Mouse (Mus musculus) lung, postnatal 25 days (tissue): Measurements from ENCODE around the gene Avpr2.

Experiments used
- DNase-seq: peaks from one replicate; pipeline ENCODE4 v3.0.0; 2022; ENCODE audit warnings: low spot score

Avpr2 gene

GRCm38 (mm10) chrX:73891551-73892152 is at the start of gene Avpr2:
Gene Avpr2 (plus strand): TSS chrX:73892102.
- no peak for DNase-seq

DNA sequence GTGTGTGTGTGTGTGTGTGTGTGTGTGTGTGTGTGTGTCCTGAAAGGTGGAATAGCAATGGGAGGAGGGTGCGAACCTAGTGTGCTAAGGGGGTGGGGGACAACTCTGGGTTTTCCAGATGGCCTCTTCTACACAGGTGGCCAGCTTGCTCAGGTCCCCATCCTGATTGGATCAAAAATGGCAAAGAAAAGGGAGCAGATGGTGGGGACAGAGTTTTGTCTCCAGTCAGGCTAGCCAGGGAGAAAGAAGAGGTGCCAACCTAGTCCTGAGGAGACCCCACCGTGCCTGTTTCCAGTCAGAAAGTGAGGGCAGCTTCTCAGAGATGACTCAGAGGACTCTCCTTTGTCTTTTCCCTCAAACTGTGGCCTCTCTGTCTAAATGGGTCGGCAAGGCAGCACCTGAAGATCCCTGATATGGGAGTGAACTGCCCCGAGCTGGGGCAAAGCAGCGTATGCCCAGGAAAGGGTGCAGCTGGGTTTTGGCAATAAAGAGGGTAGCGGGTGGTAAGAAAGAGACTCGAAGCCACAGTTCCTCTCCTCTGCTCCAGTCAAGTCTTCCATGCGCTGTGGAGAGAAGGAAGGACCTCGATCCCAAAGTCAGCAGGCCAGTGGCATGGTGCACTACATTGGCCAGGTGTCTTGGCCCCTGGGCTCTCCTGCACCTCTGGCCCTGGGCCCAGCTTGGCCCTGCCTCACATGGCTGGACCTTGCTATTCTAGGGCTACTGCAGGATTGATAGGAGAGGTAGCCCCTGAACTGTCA is 37.4 kb upstream of the Avpr2 start:
- DNase-seq = no peak

DNA sequence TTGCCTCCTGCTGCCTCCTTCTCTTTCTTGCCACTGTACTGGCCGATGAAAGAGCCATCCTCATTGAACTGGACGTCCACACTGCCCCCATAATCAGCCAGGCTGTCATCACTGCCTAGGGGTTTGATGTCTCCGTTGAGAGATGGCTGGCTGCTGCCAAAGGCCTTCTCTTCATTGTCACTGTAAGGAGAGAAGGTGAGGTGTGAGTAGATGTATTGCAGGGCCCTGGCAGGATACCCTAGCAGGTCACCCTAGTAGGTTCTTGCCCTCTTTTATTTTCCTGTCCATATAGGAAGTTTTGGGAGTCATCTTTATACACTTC is 36.9 kb upstream of the Avpr2 start:
- DNase-seq = no peak

- DNase-seq = no peak
These were observed 27.2 kb upstream of the Avpr2 start for GRCm38 (mm10) chrX:73864692-73865091.

GRCm38 (mm10) chrX:73867256-73867655 is 24.6 kb upstream of the Avpr2 start:
- DNase-seq = no peak

GRCm38 (mm10) chrX:73867852-73868251 is 24.1 kb upstream of the Avpr2 start:
- no peak for DNase-seq

- DNase-seq = no peak
These were observed 22.6 kb upstream of the Avpr2 start for GRCm38 (mm10) chrX:73869334-73869733.

DNA sequence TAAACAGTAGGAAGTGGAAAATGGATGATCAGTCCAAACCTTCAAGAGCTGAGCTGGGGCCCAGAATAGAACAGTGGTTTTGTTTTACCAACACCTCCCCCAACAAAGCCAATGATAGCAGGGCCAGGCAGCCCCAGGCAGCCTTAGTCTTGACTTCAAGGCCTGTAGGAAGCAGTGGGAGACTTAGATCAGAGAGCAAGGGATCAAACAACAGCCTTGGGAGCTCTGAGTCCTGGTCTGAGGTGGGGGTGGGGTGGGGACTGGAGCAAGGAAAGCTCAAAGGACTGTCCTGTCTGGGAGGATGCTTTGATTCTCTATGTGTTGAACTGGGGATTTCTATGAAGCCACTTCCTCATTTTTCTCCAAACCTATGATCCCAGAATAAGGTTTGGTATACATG is 20.4 kb upstream of the Avpr2 start:
- no peak for DNase-seq

GRCm38 (mm10) chrX:73871956-73872355 is 19.9 kb upstream of the Avpr2 start:
- DNase-seq = no peak

DNA sequence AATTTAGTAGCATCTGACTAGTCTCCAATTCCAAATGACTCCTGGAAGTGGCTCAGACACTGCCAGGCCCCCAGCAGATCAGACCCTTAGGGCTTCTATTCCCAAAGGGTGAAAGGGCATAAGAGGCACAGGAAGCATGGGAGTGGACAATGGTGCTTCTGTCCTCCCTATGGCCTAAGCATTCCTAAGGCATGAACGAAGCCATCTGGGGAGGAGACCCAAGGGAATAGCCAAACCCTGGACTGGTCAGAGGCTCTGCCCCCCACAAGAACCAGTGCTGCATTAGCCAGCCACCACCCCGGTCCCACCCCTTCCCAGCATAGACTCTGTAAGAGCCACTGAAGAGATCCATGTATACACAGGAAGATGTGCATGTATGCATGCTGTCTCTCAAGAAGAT is 16.0 kb upstream of the Avpr2 start:
- DNase-seq = no peak

DNA sequence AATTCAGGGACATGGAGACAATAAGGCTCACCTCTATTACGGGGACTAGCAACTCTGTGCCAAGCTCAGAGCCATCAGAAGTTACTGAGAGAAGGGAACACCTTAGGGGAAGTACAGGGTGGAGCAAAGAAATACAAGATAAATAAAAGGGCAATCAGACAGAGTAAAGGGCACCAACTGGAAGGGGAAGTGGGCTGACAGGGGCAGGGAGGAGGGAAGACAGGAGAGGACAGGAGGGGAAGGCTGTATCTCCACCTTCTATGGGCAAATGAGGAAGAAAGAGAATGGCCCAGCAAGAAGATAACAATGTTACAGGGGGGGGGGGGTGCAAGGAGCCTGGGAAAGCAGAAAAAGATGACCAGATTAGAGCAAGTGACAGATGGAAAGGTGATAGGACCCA is 14.9 kb upstream of the Avpr2 start:
- DNase-seq = no peak

DNA sequence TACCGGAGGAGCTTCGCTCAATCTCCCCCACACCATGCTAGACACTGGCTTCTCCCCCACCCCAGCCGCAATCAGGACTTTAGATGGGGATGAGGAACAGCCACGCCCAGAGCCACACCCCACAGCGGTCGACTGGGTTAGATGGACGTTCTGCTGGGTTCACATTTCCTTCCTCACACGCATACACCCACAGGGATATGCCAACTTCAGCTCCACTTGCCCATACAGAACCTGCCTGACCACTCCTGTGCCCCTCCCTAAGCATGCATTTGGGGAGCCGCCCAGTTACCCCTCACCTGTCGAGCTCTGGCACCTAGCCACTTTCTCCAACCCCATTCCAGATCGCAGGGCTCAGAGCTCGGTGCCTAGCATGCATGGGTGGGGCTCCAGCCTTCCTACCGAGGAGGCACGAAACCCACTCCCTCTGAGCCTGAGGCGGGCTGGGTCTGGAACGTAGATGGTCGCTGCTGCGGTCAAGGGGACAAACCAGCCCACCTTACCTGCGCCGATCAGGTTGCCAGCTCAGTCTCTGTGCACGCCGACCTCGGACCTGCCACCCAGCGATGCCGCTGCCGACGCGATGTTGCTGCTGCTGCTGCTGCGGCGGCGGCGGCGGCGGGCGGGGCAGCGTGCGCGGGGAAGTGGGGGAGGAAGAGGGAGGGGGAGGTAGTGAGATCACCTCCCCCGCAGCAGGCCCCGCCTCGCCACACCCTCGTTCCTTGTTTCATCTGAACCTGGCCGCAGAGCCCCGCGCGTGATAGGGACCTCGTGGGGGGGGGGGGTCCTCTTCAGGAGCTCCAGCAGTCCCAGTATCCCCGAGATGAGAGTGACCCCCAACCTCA is 11.5 kb upstream of the Avpr2 start:
- peak; percentile 19 for DNase-seq

DNA sequence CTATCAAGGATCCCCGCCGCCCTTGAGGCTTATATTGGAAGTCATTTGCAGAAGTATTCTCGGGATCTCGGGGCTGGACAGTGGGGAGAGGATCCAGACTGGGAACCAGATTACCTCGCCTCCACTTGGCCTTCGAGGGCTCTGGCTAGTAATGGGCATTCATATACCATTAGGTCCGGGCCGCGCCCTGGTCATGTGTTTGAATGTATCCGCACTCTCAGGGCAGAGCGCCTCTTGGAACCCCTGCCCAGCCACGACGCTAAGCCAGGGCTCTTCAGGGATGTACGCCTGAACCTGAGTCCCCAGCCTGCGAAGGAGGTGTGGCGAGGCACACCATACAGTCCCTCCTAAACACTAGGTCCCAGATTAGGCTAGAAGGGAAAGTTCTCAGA is 10.9 kb upstream of the Avpr2 start:
- DNase-seq = no peak

- DNase-seq = no peak
These were observed 10.4 kb upstream of the Avpr2 start for GRCm38 (mm10) chrX:73881463-73881862.

DNA sequence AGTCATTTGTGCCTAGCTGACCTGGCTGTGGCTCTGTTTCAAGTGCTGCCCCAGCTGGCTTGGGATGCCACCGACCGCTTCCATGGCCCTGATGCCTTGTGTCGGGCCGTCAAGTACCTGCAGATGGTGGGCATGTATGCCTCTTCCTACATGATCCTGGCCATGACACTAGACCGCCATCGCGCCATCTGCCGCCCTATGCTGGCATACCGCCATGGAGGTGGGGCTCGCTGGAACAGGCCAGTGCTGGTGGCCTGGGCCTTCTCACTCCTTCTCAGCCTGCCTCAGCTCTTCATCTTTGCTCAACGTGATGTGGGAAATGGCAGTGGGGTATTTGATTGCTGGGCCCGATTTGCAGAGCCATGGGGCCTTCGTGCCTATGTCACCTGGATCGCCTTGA is 931 bp downstream of the Avpr2 start:
- DNase-seq = no peak

DNA sequence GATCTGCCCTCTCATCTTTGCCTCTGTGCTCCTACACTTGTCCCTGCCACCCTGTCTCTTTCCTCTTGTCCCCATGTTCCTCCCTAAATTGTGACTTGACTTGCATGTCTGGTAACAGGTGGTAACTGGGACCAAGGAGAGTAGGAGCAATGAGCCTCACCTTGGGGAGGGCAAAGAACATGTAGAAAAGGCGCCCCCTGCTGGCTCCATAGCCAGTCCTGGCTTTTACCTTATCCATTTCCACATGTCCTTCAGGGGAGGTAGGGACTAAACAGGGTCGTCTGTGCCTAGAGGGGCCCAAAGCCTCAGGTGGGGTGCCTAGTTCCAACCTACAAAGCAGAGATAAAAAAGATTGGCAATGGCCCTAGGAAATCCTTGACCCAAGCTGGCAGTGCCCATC is 3.8 kb downstream of the Avpr2 start, which contains the start of gene L1cam:
TSS of gene L1cam (minus strand) at position 387 of the 400 bp plus-strand sequence.
- no peak for DNase-seq

DNA sequence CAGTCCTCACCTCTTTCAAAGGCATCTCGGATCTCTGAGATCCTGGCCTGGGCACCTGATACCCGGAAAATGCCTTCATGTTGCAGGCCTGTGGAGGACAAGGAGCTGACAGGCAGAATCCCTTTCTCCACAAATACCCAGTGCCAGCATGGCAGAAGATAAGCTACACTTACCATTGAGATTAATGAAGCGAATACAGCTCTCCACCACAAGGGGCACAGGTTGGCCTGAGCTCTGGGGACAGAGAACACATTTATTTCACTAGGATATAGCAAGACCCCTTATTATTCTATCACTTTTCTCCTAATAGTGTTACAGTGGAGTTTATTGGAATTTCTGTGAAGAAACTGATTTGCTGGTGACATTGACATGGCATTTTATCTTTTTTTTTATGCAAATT is 6.1 kb downstream of the Avpr2 start:
- no peak for DNase-seq

GRCm38 (mm10) chrX:73910049-73910448 is 18.1 kb downstream of the Avpr2 start:
- DNase-seq = no peak

GRCm38 (mm10) chrX:73910451-73910850 is 18.5 kb downstream of the Avpr2 start:
- no peak for DNase-seq

DNA sequence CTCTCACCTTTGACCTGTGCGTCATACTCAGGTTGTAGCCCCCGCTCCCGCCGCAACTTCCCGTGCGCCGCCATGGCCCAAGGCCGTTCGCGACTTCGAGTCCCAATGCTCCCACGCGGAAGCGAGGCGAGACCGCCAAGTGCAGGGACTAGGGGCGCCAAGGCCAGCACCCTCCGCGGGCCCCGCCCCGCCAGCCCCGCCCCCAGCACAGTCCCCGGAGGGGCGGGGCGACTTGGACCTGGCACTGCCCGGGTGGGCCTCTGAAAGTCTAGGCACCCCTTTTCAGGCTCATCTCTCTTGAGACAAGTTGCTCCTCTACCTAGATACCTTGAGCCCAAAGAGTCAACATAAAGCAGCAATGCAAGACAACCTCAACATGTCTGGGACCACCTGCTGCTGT is 19.3 kb downstream of the Avpr2 start:
- no peak for DNase-seq

GRCm38 (mm10) chrX:73911588-73911987 is 19.7 kb downstream of the Avpr2 start:
- DNase-seq = peak; percentile 37

- DNase-seq = peak; percentile 96
These were observed 23.2 kb downstream of the Avpr2 start for GRCm38 (mm10) chrX:73914827-73915703.
